Mouse (Mus musculus) heart, adult 2 months (tissue): ENCODE results near the gene Iqschfp. TPM values are rescaled to one million over a fixed set of nuclear protein-coding genes. Genes with fewer than 3 reads are reported as not detected.

Source experiments
- DNase-seq, 2 experiments: peaks; one replicate each; pipeline ENCODE4 v3.0.0; 2021
- H3K27ac ChIP-seq: fragments of 200-600 bp; 2 replicates; pipeline ENCODE4 v1.8.1; 2022
- H3K27me3 ChIP-seq: fragments of 200-500 bp; 2 replicates; pipeline ENCODE4 v1.6.1; 2012; ENCODE audit warnings: mild to moderate bottlenecking, low read length, inconsistent platforms, mixed read lengths; ENCODE audit not compliant: control insufficient read depth, insufficient read depth
- H3K36me3 ChIP-seq: fragments of 200-500 bp; 2 replicates; pipeline ENCODE4 v1.6.1; 2012; ENCODE audit warnings: low read length, inconsistent platforms; ENCODE audit not compliant: control insufficient read depth, insufficient read depth
- H3K4me1 ChIP-seq: fragments of 200-500 bp; 2 replicates; pipeline ENCODE4 v1.6.1; 2011; ENCODE audit warnings: low read length; ENCODE audit not compliant: control insufficient read depth, insufficient read depth
- H3K4me3 ChIP-seq: fragments of 200-600 bp; 2 replicates; pipeline ENCODE4 v1.8.1; 2022
- H3K79me2 ChIP-seq: fragments of 200-500 bp; replicated peaks from 2 replicates; pipeline ENCODE4 v1.6.1; 2012; ENCODE audit warnings: mild to moderate bottlenecking, inconsistent platforms, low read length, moderate library complexity, mixed read lengths; ENCODE audit not compliant: control insufficient read depth, insufficient read depth
- H3K9ac ChIP-seq: fragments of 200-500 bp; 2 replicates; pipeline ENCODE4 v1.6.1; 2012; ENCODE audit warnings: low read depth, mild to moderate bottlenecking, control low read depth, inconsistent platforms, low read length, mixed read lengths
- CTCF ChIP-seq: fragments of 200-600 bp; IDR thresholded peaks from 2 replicates; pipeline ENCODE4 v1.8.1; 2022; ENCODE audit warnings: antibody characterized with exemption, mild to moderate bottlenecking, moderate library complexity
- EP300 ChIP-seq: fragments of 200-500 bp; IDR thresholded peaks from 2 replicates; pipeline ENCODE4 v1.6.1; 2011; ENCODE audit warnings: low read depth, low read length, control low read depth; ENCODE audit not compliant: insufficient read depth
- POLR2A ChIP-seq: fragments of 200-500 bp; IDR thresholded peaks from 2 replicates; pipeline ENCODE4 v1.6.1; 2011; ENCODE audit warnings: mild to moderate bottlenecking, low read depth, low read length, control low read depth; ENCODE audit not compliant: insufficient read depth
- WGBS: fragments of 180-500 bp; shearing (Covaris S2); methylation state at CpG from one replicate; pipeline ENCODE4 v1.1.7; 2018; 5-methylcytosine and 5-hydroxymethylcytosine counted together
- intact Hi-C: fragments of 180-260 bp; cut with DNase I; formaldehyde crosslinking; loops from one replicate; pipeline ENCODE4 v1.15.1; 2025
- polyA plus RNA-seq: library from polyadenylated mRNA; depleted of rRNA; stranded (reverse); fragments of >200 nt; gene quantifications from 2 replicates; pipeline ENCODE4 v1.2.3, GENCODE M21; 2012
- total RNA-seq, 2 experiments: library from RNA; stranded (reverse); gene quantifications; 2 replicates each; pipeline ENCODE4 v1.2.3; 2021

Iqschfp gene
- total and polyA plus RNA-seq, 3 experiments: not detected

DNA sequence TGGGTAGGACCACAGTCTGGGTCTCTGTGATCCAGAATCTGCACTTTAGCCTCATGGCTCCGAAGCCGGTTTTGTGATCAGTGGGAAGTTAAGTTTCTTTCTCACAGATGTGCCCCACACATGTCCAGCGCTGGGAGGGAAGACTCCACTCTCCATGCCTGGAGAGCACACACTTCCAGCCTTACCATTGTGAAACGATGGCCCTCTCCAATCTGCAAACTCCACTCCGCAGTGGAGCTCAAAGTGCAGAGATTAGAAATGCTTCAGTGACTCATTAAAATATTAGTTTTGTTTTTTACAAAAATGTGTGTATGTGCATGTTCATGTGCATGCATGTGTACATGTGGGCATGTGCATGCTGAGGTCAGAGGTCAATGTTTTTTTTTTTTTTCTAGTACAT is 626.6 kb downstream of the Iqschfp start:
- Histone ChIP-seq H3K27ac (no peak overlapping the region), H3K4me1 (peaks cover 1% of the 10 kb centered on the region; the same call in 1 of the 2 replicates), H3K79me2 (no peaks in the 10 kb centered on the region; the same call in 1 of the 2 replicates), H3K27me3 (no peaks in the 10 kb centered on the region), H3K36me3 (peaks cover 3% of the 10 kb centered on the region; the same call in 1 of the 2 replicates), H3K9ac (no peak overlapping the region), H3K4me3 (no peak overlapping the region)
- no peak for DNase-seq
- TF ChIP-seq CTCF (no peak), EP300 (no peak), POLR2A (no peak)
- intact Hi-C loops: no loop called here
- 94% methylated on average over 5 of the region's 5 CpGs for WGBS

GRCm38 (mm10) chr3:68525361-68525878 is 633.4 kb downstream of the Iqschfp start:
- no peak for TF ChIP-seq POLR2A
- no peak for TF ChIP-seq CTCF
- no peak for TF ChIP-seq EP300
- intact Hi-C loops: no loop called here
- WGBS: 73% methylated on average over 10 of the region's 10 CpGs
- H3K27ac ChIP-seq: no peak overlapping the region
- no peak overlapping the region for H3K4me3 ChIP-seq
- H3K79me2 ChIP-seq: peaks cover 5% of the 10 kb centered on the region
- DNase-seq: no peak
- no peak overlapping the region for H3K9ac ChIP-seq
- H3K4me1 ChIP-seq: no peaks in the 10 kb centered on the region; the same call in none of the 2 replicates
- no peaks in the 10 kb centered on the region for H3K27me3 ChIP-seq
- H3K36me3 ChIP-seq: no peaks in the 10 kb centered on the region

DNA sequence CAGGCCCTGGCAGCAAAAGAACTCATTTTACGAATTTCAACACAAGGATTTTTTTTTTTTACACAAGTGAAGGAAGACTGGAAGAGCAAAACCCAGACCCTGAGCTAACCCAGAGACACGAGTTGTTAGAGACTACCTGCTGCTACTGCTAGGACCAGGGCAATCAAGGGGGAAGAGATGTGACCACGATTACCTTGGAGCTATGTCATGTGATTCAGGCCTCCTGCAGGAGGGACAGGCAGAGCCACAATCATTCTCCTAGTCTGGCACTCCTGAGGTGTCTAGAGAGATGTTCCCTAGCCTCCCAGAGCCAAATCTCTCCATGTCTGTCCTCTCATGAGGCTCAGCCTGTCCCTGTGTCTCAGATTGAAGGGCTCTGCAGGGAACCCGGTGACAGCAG is 634.4 kb downstream of the Iqschfp start:
- Histone ChIP-seq H3K27ac (no peak overlapping the region), H3K4me3 (no peak overlapping the region), H3K79me2 (peaks cover 6% of the 10 kb centered on the region), H3K9ac (no peak overlapping the region), H3K36me3 (no peaks in the 10 kb centered on the region), H3K4me1 (no peaks in the 10 kb centered on the region; the same call in none of the 2 replicates), H3K27me3 (no peaks in the 10 kb centered on the region)
- DNase-seq: no peak
- intact Hi-C loops: no loop called here
- TF ChIP-seq EP300 (no peak), POLR2A (no peak), CTCF (no peak)
- 38% methylated on average over 4 of the region's 4 CpGs for WGBS

DNA sequence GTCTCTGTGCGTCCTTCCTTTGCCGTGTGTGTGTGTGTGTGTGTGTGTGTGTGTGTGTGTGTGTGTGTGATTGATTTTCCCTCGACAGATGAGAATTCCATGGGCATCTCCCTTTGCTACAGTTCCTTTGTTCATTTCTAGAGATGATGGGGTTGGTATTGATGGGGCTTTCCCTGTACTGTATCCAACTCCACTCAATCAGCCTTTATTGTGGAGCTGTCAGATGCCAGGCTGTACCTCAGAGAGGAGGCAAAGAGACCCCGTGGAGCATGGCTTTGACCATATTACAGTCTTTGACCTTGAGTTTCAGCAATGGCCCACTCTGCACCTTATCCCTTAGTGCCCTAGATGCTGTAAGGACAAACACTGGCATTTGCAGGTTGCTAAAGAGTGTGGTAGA is 635.1 kb downstream of the Iqschfp start:
- intact Hi-C loops: no loop called here
- no peak for DNase-seq
- no peak overlapping the region for H3K27ac ChIP-seq
- H3K4me1 ChIP-seq: no peaks in the 10 kb centered on the region; the same call in none of the 2 replicates
- H3K4me3 ChIP-seq: no peak overlapping the region
- H3K36me3 ChIP-seq: no peaks in the 10 kb centered on the region
- H3K79me2 ChIP-seq: peaks cover 6% of the 10 kb centered on the region
- H3K27me3 ChIP-seq: no peaks in the 10 kb centered on the region
- no peak for TF ChIP-seq POLR2A
- no peak for TF ChIP-seq EP300
- no peak for TF ChIP-seq CTCF
- H3K9ac ChIP-seq: no peak overlapping the region
- 69% methylated on average over 4 of the region's 4 CpGs for WGBS

DNA sequence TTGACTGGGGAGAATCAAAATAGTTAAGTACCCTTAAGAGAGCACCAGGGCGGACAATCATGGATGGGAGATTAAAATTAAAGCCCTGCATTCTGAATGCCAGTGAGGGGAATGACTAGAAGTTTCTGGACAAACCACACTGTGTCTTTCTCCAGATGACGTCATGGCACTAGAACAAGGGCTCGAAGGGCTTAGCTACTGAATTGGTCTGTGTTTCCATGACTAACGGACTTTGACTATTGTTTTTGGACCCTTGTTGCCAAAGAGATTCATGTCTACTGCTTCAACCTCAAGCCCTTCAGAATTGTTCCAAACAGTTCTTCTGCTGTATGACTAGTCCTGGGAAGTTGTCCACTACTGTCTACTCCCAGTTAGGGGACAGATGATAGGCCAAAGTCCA is 639.9 kb downstream of the Iqschfp start:
- H3K27me3 ChIP-seq: no peaks in the 10 kb centered on the region
- H3K9ac ChIP-seq: no peak overlapping the region
- no peak overlapping the region for H3K27ac ChIP-seq
- TF ChIP-seq CTCF (no peak), EP300 (no peak)
- H3K36me3 ChIP-seq: peaks cover 6% of the 10 kb centered on the region
- H3K79me2 ChIP-seq: peaks cover 8% of the 10 kb centered on the region
- intact Hi-C loops: no loop called here
- H3K4me1 ChIP-seq: peaks cover 1% of the 10 kb centered on the region
- DNase-seq: no peak
- H3K4me3 ChIP-seq: no peak overlapping the region
- WGBS: 70% methylated on average over 4 of the region's 4 CpGs

DNA sequence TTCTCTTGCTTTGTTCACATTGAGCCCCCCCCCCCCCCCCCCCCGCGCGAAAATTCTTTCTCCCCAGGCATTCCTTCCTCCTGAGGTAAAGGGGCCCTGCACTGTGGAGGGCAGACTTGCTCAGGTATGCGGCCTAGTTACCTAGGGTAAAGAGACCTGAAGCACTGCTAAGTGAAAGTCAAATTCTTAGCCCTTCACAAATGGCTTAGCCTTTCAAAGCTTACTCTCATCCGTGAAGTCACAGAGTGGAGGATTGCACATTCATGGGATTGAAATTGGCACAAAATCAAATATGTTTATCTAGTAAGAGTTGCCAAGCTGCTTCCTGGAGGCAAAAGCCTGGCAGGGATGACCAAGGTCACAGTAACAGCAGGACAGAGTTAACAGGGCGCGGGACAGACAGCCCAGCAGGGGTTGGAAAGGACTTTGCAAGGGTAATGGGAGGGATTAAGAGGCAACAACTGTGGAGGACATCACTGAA is 642.6 kb downstream of the Iqschfp start:
- DNase-seq: peak in 1 of 2 experiments; percentile 59
- Histone ChIP-seq H3K27ac (peak overlapping the region; percentile 19), H3K79me2 (peaks cover 5% of the 10 kb centered on the region), H3K36me3 (peaks cover 6% of the 10 kb centered on the region), H3K4me3 (no peak overlapping the region), H3K9ac (no peak overlapping the region), H3K4me1 (peaks cover 1% of the 10 kb centered on the region), H3K27me3 (no peaks in the 10 kb centered on the region)
- TF ChIP-seq EP300: no peak
- TF ChIP-seq CTCF: 0 out of 2 replicates have a peak, but pooled peaks have one; percentile 5
- intact Hi-C loops: no loop called here
- WGBS: 19% methylated on average over 7 of the region's 7 CpGs
